In genomic region chr12:40263712-40264111, GRCm38 (mm10) we compare ENCODE assay signal across 25 mouse cellular contexts.
"Had no signal": no experiment of that assay in that cellular context is flagged by ENCODE, and none has a peak within 500 bp of the region (broad histone marks: within the 10 kb centered on the region; RNA-seq: fewer than 3 reads in every experiment).

No protein-coding gene starts in this region.

- DNase-seq: gastrocnemius, adult 2 months; gastrocnemius, postnatal 10 days; gastrocnemius, postnatal 25 days; heart, adult 18-20 months; heart, postnatal 10 days; heart, postnatal 4 days; kidney, adult 2 months; kidney, adult 9 months; kidney, postnatal 14 days; kidney, postnatal 36 days; left cerebral cortex, postnatal 4 days had no signal

- H3K27ac ChIP-seq: gastrocnemius, adult 2 months; heart, embryonic 10.5 days; hindbrain, embryonic 10.5 days; hindbrain, embryonic 12.5 days; hindbrain, embryonic 14.5 days; intestine, embryonic 15.5 days; kidney, embryonic 15.5 days; kidney, postnatal 0 days; limb, embryonic 13.5 days; limb, embryonic 15.5 days had no signal

- H3K9ac ChIP-seq: heart, embryonic 12.5 days; hindbrain, embryonic 12.5 days; hindbrain, embryonic 14.5 days; intestine, embryonic 15.5 days; kidney, embryonic 15.5 days; limb, embryonic 13.5 days; limb, embryonic 15.5 days had no signal

- H3K9me3 ChIP-seq: heart, embryonic 10.5 days; heart, embryonic 12.5 days; hindbrain, embryonic 10.5 days; hindbrain, embryonic 12.5 days; intestine, embryonic 15.5 days; kidney, embryonic 15.5 days; limb, embryonic 13.5 days; limb, embryonic 15.5 days had no signal

- H3K27me3 ChIP-seq: heart, embryonic 12.5 days; hindbrain, embryonic 12.5 days; intestine, embryonic 15.5 days; kidney, embryonic 15.5 days; limb, embryonic 13.5 days; limb, embryonic 15.5 days had no signal

- H3K4me2 ChIP-seq: heart, embryonic 12.5 days; hindbrain, embryonic 12.5 days; hindbrain, embryonic 14.5 days; intestine, embryonic 15.5 days; kidney, embryonic 15.5 days; limb, embryonic 13.5 days; limb, embryonic 15.5 days had no signal

- H3K36me3 ChIP-seq: heart, embryonic 10.5 days; heart, embryonic 12.5 days; hindbrain, embryonic 10.5 days; hindbrain, embryonic 12.5 days; intestine, embryonic 15.5 days; kidney, embryonic 15.5 days; limb, embryonic 13.5 days; limb, embryonic 15.5 days had no signal

- ATAC-seq: forebrain, embryonic 16.5 days; hindbrain, embryonic 16.5 days; inflammation-experienced regulatory T-cells, adult 6 months; intestine, embryonic 15.5 days; intestine, postnatal 0 days had no signal

- H3K4me3 ChIP-seq: gastrocnemius, adult 2 months; heart, embryonic 10.5 days; heart, embryonic 12.5 days; hindbrain, embryonic 10.5 days; hindbrain, embryonic 12.5 days; intestine, embryonic 15.5 days; kidney, embryonic 15.5 days; limb, embryonic 13.5 days; limb, embryonic 15.5 days had no signal

- H3K4me1 ChIP-seq: heart, embryonic 10.5 days; heart, embryonic 12.5 days; hindbrain, embryonic 10.5 days; hindbrain, embryonic 12.5 days; intestine, embryonic 15.5 days; limb, embryonic 15.5 days had no signal
